Mouse (Mus musculus) brain, embryonic 14.5 days (tissue): Measurements from ENCODE around the gene Cfap100. TPM values are rescaled to one million over a fixed set of nuclear protein-coding genes. Genes with fewer than 3 reads are reported as not detected.

ENCODE experiments used
- DNase-seq: peaks from one replicate; pipeline ENCODE4 v3.0.0-alpha.2; 2011; ENCODE audit warnings: low read depth
- CTCF ChIP-seq: fragments of 200-500 bp; IDR thresholded peaks from 2 replicates; pipeline ENCODE4 v1.5.1; 2012; ENCODE audit warnings: inconsistent platforms, mild to moderate bottlenecking, moderate library complexity, borderline replicate concordance; ENCODE audit not compliant: insufficient read depth, insufficient read length; ENCODE audit errors: extremely low read depth
- POLR2A ChIP-seq: fragments of 200-500 bp; IDR thresholded peaks from 2 replicates; pipeline ENCODE4 v1.6.1; 2012; ENCODE audit warnings: mild to moderate bottlenecking, inconsistent platforms, borderline replicate concordance; ENCODE audit not compliant: poor library complexity, insufficient read depth, insufficient read length, severe bottlenecking; ENCODE audit errors: extremely low read depth
- polyA plus RNA-seq: library from polyadenylated mRNA; depleted of rRNA; stranded (reverse); fragments of >200 nt; gene quantifications from 2 replicates; pipeline ENCODE4 v1.2.3, GENCODE M21; 2012

Cfap100 gene
- polyA plus RNA-seq, 1 experiment: 10.1 TPM

GRCm38 (mm10) chr6:90450697-90451096 lies 22.1 kb upstream of the Cfap100 start:
- TF ChIP-seq CTCF: no peak
- TF ChIP-seq POLR2A: no peak
- peak; percentile 25 for DNase-seq

DNA sequence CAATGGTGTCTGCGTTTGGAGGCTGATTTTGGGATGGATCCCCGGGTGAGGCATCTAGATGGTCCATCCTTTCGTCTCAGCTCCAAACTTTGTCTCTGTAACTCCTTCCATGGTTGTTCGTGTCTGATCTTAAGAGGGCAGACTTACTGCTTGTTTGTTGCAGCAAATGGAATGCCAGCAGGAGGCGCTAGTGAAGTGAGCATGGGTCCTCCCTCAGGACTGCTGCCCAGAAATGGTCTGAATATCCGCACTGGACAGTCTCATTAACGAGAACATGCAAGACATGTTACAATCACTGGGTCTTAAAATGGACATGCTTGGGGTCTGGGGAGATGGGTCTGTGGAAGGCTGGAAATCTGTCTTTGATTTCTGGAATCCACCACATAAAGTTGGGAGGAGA lies 21.6 kb upstream of the Cfap100 start:
- TF ChIP-seq POLR2A (no peak), CTCF (peak; percentile 72)
- peak; percentile 86 for DNase-seq

- TF ChIP-seq POLR2A (no peak), CTCF (no peak)
- peak; percentile 88 for DNase-seq
Observed at GRCm38 (mm10) chr6:90446883-90447282, 18.3 kb upstream of the Cfap100 start.

GRCm38 (mm10) chr6:90437041-90437440 lies 8.4 kb upstream of the Cfap100 start:
- no peak for DNase-seq
- TF ChIP-seq CTCF (no peak), POLR2A (no peak)

- no peak for DNase-seq
- TF ChIP-seq POLR2A (no peak), CTCF (no peak)
Observed at GRCm38 (mm10) chr6:90436192-90436907, 7.8 kb upstream of the Cfap100 start.

GRCm38 (mm10) chr6:90435195-90435618 lies 6.6 kb upstream of the Cfap100 start:
- peak; percentile 84 for DNase-seq
- TF ChIP-seq CTCF: peak; percentile 80
- TF ChIP-seq POLR2A: no peak

GRCm38 (mm10) chr6:90434687-90435086 lies 6.1 kb upstream of the Cfap100 start:
- no peak for DNase-seq
- TF ChIP-seq POLR2A (no peak), CTCF (no peak)

DNA sequence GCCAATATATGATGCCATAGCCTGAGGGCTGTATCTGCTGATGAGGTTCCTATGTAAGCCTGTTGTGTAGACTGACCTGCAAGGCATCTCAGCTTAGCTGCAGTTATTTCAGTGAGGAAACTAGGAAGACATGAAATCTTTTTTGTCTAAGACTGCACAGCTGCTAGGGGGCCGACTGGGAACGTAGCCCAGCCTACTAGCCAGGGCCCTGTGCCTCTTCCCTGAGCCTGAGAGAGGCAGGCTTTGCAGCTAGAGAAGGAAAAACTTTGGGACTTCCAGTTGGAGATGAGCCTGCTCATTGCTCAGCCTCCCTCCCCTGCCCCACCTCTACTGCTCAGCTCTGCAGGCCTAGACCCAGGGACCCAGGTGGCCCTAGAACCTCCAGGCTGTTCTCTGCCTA lies 2.9 kb upstream of the Cfap100 start:
- DNase-seq: peak; percentile 35
- TF ChIP-seq POLR2A (no peak), CTCF (no peak)

- TF ChIP-seq CTCF: no peak
- no peak for TF ChIP-seq POLR2A
- DNase-seq: no peak
Observed at GRCm38 (mm10) chr6:90429911-90430310, 1.3 kb upstream of the Cfap100 start.

DNA sequence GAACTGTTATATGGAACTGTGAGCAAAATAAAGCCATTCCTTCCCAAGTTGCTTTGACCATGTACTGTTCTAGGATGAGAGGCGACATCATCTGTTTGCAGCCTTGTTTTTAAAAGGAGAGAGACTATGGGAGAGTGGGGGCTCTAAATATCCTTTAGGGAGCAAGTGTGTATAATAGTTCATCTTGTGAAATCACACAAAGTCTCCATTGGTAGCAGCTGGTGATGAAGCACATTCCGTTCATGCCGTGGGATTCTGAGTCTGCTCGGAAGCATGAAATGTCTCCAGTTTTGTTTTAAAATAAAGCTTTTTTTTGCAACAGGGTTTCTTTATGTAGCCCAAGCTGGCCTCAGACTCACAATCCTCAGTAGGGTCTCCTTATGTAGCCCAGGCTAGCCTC lies 2.6 kb downstream of the Cfap100 start:
- no peak for DNase-seq
- TF ChIP-seq CTCF: no peak
- no peak for TF ChIP-seq POLR2A

DNA sequence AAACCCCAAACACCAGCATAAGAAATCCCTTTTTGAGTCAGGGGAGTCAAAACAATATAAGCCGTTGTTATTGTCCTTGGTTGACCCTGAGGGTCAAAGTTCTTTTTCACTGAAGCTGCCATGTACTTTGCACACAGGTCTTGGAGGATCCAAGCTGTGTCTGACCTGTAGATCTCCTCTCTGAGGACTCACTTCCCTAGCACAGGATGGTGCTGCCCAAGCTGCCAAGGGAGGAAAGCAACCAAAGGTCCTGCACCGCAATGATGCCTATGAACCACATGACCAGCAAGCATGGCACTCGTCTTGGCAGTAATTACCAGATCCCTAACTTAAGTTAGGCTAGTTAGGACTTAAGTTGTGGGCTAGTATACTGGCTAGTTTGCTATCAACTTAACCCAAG lies 3.2 kb downstream of the Cfap100 start:
- no peak for TF ChIP-seq POLR2A
- TF ChIP-seq CTCF: no peak
- no peak for DNase-seq

- peak; percentile 94 for DNase-seq
- TF ChIP-seq CTCF: peak; percentile 97
- TF ChIP-seq POLR2A: no peak
Observed at GRCm38 (mm10) chr6:90422565-90422964, 6.0 kb downstream of the Cfap100 start.

- TF ChIP-seq POLR2A (no peak), CTCF (no peak)
- no peak for DNase-seq
Observed at GRCm38 (mm10) chr6:90411926-90412325, 16.7 kb downstream of the Cfap100 start.

- TF ChIP-seq CTCF (no peak), POLR2A (no peak)
- no peak for DNase-seq
Observed at GRCm38 (mm10) chr6:90410972-90411371, 17.6 kb downstream of the Cfap100 start.
